Mouse (Mus musculus) olfactory bulb, adult 2 months (tissue): Measurements from ENCODE around the gene Apol7a.

Source experiments
- CTCF ChIP-seq: fragments of 200-500 bp; IDR thresholded peaks from 2 replicates; pipeline ENCODE4 v1.5.1; 2012; ENCODE audit warnings: low read depth, mild to moderate bottlenecking, low read length, moderate library complexity; ENCODE audit not compliant: insufficient read depth
- POLR2A ChIP-seq: fragments of 200-500 bp; IDR thresholded peaks from 2 replicates; pipeline ENCODE4 v1.6.1; 2012; ENCODE audit warnings: mild to moderate bottlenecking, low read depth, low read length, moderate library complexity; ENCODE audit not compliant: insufficient read depth

GRCm38 (mm10) chr15:77342005-77342404, 56.9 kb downstream of the Apol7a start:
- no peak for TF ChIP-seq POLR2A
- no peak for TF ChIP-seq CTCF
